Mouse (Mus musculus): ENCODE measurements around the gene Shpk.

Shpk gene

GRCm38 (mm10) chr11:73199230-73199712, at the start of gene Shpk:
TSS of gene Shpk (plus strand) at chr11:73199460.
- peak; percentile 91 for DNase-seq (ENCODE audit: low read depth)

- peak; percentile 27 for DNase-seq (ENCODE audit: low read depth)
These were observed 44.2 kb upstream of the Shpk start for GRCm38 (mm10) chr11:73155071-73155470.

GRCm38 (mm10) chr11:73159957-73160810, 39.1 kb upstream of the Shpk start, which contains the start of gene P2rx5:
TSS of gene P2rx5 (plus strand) at chr11:73160421.
- DNase-seq (ENCODE audit: low read depth), result no peak

- DNase-seq (ENCODE audit: low read depth), result peak; percentile 48
These were observed 38.5 kb upstream of the Shpk start for GRCm38 (mm10) chr11:73160811-73161200.

- no peak for DNase-seq (ENCODE audit: low read depth)
These were observed 37.6 kb upstream of the Shpk start for GRCm38 (mm10) chr11:73161616-73162015.

- no peak for DNase-seq (ENCODE audit: low read depth)
These were observed 37.0 kb upstream of the Shpk start for GRCm38 (mm10) chr11:73162284-73162683.

GRCm38 (mm10) chr11:73168071-73168470, 31.2 kb upstream of the Shpk start:
- DNase-seq (ENCODE audit: low read depth), result no peak

GRCm38 (mm10) chr11:73168576-73168975, 30.7 kb upstream of the Shpk start:
- no peak for DNase-seq (ENCODE audit: low read depth)

GRCm38 (mm10) chr11:73169231-73169630, 30.0 kb upstream of the Shpk start:
- DNase-seq (ENCODE audit: low read depth), result peak; percentile 19

GRCm38 (mm10) chr11:73172186-73172585, 27.1 kb upstream of the Shpk start:
- DNase-seq (ENCODE audit: low read depth), result no peak

GRCm38 (mm10) chr11:73175612-73176011, 23.6 kb upstream of the Shpk start:
- no peak for DNase-seq (ENCODE audit: low read depth)

- no peak for DNase-seq (ENCODE audit: low read depth)
These were observed 23.1 kb upstream of the Shpk start for GRCm38 (mm10) chr11:73176186-73176585.

GRCm38 (mm10) chr11:73176608-73177508, 22.4 kb upstream of the Shpk start, which contains the start of the genes Emc6 and Tax1bp3:
TSS of gene Emc6 (minus strand) at chr11:73177037.
TSS of gene Tax1bp3 (plus strand) at chr11:73177083.
- DNase-seq (ENCODE audit: low read depth), result peak; percentile 95

GRCm38 (mm10) chr11:73177509-73177875, 21.8 kb upstream of the Shpk start:
- peak; percentile 19 for DNase-seq (ENCODE audit: low read depth)

GRCm38 (mm10) chr11:73177895-73178294, 21.4 kb upstream of the Shpk start:
- no peak for DNase-seq (ENCODE audit: low read depth)

GRCm38 (mm10) chr11:73185872-73186615, 13.2 kb upstream of the Shpk start:
- DNase-seq (ENCODE audit: low read depth), result no peak

- no peak for DNase-seq (ENCODE audit: low read depth)
These were observed 12.0 kb upstream of the Shpk start for GRCm38 (mm10) chr11:73187231-73187630.

GRCm38 (mm10) chr11:73193047-73193446, 6.2 kb upstream of the Shpk start:
- no peak for DNase-seq (ENCODE audit: low read depth)

GRCm38 (mm10) chr11:73194444-73194843, 4.8 kb upstream of the Shpk start:
- no peak for DNase-seq (ENCODE audit: low read depth)

- no peak for DNase-seq (ENCODE audit: low read depth)
These were observed 1.1 kb upstream of the Shpk start for GRCm38 (mm10) chr11:73198190-73198589.

- DNase-seq (ENCODE audit: low read depth), result peak; percentile 86
These were observed 544 bp upstream of the Shpk start, which contains the start of gene Ctns for GRCm38 (mm10) chr11:73198603-73199229. TSS of gene Ctns (minus strand) at chr11:73199042.

Data from fibroblast of lung, adult 2 months (primary cell).